Mouse (Mus musculus) T-cell, adult 2 months (primary cell): ENCODE data around the gene Luzp4.
"Not testable (repeated sequence)": the region's sequence is repeated elsewhere in the genome, so short reads cannot be mapped to it uniquely, and the experiment has no call there.

Source experiments
- DNase-seq: peaks from one replicate; pipeline ENCODE4 v3.0.0; 2022; ENCODE audit warnings: low spot score

Luzp4 gene

DNA sequence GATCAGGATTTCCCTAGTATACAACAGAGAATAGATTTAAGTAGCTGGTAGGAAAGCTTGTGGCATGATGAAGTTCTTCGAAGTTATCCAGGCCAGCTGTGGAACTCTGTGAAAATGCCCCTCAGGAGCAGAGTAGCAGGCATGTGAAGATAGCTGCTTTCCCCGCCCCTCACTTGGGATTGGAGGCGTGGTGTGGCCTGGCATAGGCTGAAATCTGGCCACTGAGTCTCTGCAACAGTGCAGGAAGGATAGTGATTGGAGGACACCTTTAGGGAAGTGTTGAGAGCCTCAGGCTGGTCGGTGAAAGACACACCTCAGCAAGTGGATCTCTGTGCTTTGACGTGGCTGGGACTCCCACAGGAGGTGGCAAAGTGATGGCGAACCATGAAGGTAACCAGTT, at the start of gene Luzp4:
Gene Luzp4, plus strand, starts transcription at position 301 of the 400 bp plus-strand sequence.
- DNase-seq = not testable (repeated sequence)

DNA sequence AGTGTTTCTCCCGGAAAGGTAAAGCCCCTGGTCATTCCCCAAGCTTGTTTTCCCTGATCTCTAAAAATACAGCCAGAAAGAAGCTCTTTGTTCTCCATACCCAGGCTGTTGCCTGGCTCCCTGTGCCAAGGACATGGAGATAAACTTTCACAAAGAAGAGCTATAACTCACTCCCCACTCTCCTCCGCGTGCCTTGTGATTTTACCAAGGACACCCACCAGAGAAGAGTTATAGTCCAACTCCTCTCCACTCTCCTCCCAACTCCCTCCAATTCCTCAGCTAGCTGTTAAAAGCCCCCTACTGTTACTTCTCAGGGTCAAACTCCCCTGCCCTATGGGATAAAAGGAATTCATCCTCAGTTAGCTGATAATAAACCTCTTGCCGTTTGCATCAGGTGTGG, 15.6 kb upstream of the Luzp4 start:
- not testable (repeated sequence) for DNase-seq
